Mouse (Mus musculus): Measurements from ENCODE around the gene Il4i1.

DNA sequence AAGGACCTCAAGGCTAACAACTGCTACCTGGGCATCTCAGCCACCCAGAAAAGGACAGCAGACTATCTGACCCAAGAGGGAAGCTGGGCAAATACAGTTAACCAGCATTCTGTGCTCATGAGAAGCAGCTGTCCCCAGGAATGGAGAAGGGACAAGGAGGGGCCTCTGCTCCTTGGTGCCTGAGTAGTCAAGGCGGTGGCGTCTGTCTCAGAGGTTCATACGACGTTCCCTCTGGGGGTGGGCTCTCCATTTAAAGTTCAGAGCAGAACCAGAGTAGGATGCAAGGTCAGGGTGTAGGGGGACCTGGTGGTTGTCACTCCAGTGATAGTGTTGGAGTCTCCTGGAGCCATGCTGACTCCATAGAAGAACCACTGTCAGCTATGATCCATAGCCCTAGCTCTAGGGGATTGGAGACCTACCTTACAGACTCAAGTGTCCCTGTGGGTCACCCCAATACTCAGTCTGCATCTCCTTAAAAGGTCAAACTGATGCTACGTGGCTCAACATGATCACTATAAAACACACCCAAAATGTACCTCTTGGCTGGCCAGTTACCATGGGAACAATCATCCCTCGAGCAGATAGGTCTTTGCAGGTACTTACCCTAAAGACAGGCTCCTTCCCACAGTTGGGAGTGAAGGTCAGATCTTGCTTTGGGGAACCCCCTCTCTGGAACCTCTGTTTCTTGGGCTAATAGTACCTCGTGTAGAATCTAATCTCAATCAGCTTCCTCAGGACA is 5.2 kb upstream of the Il4i1 start:
- no peak for TF ChIP-seq CTCF (IDR thresholded peaks at IDR 0.05; ENCODE audit: low read depth)
- TF ChIP-seq EP300 (optimal IDR thresholded peaks at IDR 0.05), result no peak
